Mouse (Mus musculus) forebrain, embryonic 16.5 days (tissue): ENCODE measurements at regions not wholly inside any gene's neighbourhood (a gene's known extent, or its start where the extent isn't known, plus 50 kb on each side); places are given as distances from the start of the nearest gene placed in this dataset.

Source experiments
- ATAC-seq: fragments of 200-750 bp; cut with Nextera tagmentation; 2 replicates; pipeline ENCODE4 v1.8.0; 2017; ENCODE audit warnings: mild to moderate bottlenecking, moderate library complexity
- H3K27ac ChIP-seq: fragments of 300-500 bp; sonication (generic); 2 replicates; pipeline ENCODE4 v1.5.1; 2014; ENCODE audit warnings: low read length, control low read depth
- H3K27me3 ChIP-seq: fragments of 300-500 bp; sonication (generic); replicated peaks from 2 replicates; pipeline ENCODE4 v1.6.1; 2014; ENCODE audit warnings: low read length; ENCODE audit not compliant: control insufficient read depth, insufficient read depth
- H3K36me3 ChIP-seq: fragments of 300-500 bp; sonication (generic); 2 replicates; pipeline ENCODE4 v1.6.1; 2014; ENCODE audit not compliant: control insufficient read depth, insufficient read depth
- H3K4me1 ChIP-seq: fragments of 300-500 bp; sonication (generic); replicated peaks from 2 replicates; pipeline ENCODE4 v1.6.1; 2014; ENCODE audit warnings: low read length; ENCODE audit not compliant: control insufficient read depth, insufficient read depth
- H3K4me2 ChIP-seq: fragments of 300-500 bp; sonication (generic); 2 replicates; pipeline ENCODE4 v1.6.1; 2014; ENCODE audit warnings: mild to moderate bottlenecking, low read length, control low read depth
- H3K4me3 ChIP-seq: fragments of 300-500 bp; sonication (generic); replicated peaks from 2 replicates; pipeline ENCODE4 v1.5.1; 2014; ENCODE audit warnings: mild to moderate bottlenecking, low read length, control low read depth
- H3K9ac ChIP-seq: fragments of 300-500 bp; sonication (generic); replicated peaks from 2 replicates; pipeline ENCODE4 v1.6.1; 2014; ENCODE audit warnings: low read depth, low read length, control low read depth
- H3K9me3 ChIP-seq: fragments of 300-500 bp; sonication (generic); 2 replicates; pipeline ENCODE4 v1.6.1; 2016; ENCODE audit warnings: low read length; ENCODE audit not compliant: control insufficient read depth
- WGBS: fragments of 180-500 bp; shearing (Covaris S2); extraction: QIAGEN DNeasy Blood & Tissue Kit; methylation state at CpG from one replicate; pipeline ENCODE4 v1.1.7; 2014; 5-methylcytosine and 5-hydroxymethylcytosine counted together

DNA sequence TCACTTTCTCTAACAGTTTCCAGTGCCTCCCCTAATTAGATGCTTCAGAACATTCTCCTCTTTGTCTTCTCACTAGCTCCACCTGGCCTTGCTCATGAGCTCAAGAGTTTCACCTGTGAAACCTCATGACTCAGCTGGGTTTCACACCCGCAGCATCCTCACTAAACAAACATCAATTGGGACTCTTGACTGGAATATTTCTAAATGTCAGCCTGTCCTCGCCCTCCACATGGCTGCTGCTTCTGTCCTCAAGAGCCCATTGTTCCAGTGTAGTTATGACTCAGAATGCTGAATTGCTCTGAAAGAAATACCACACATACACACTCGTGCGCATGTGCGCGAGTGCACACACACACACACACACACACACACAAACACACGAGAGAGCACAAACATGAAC is 407.2 kb downstream of the Prss52 start:
- no peak overlapping the region for H3K4me3 ChIP-seq
- no peak for ATAC-seq

DNA sequence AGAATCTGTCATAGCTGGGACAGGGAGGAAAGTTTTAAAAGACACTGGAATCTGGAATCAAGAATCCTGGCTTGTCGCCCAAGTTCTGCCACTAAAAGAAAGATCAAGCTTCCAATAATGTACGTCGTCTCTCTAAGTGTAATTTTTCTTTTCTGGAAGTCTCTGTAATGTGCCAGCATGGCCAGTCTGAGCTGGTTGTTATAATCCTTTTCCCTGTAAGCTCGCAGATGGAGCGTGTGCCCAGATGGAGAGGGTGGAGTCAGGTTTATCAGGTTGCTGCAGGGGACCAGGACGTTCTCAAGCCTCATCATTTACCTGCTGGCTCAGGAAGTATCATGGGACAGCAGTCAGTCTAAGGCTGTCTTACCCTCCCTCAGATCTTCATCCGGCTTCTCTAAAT is 408.6 kb downstream of the Prss52 start:
- WGBS: 45% methylated on average over 7 of the region's 7 CpGs
- peak; percentile 55; the same call in 1 of the 2 replicates for ATAC-seq
- H3K9me3 ChIP-seq: no peaks in the 10 kb centered on the region
- no peak overlapping the region for H3K9ac ChIP-seq
- H3K4me2 ChIP-seq: no peak overlapping the region
- no peak overlapping the region for H3K4me3 ChIP-seq
- no peaks in the 10 kb centered on the region for H3K36me3 ChIP-seq
- peaks cover 6% of the 10 kb centered on the region for H3K4me1 ChIP-seq
- H3K27me3 ChIP-seq: no peaks in the 10 kb centered on the region
- peak overlapping the region; percentile 78 for H3K27ac ChIP-seq

More for the DNA sequence above, 407.2 kb downstream of the Prss52 start:
- no peak overlapping the region for H3K27ac ChIP-seq
- peaks cover 6% of the 10 kb centered on the region for H3K4me1 ChIP-seq
- no peaks in the 10 kb centered on the region for H3K36me3 ChIP-seq
- no peak overlapping the region for H3K9ac ChIP-seq
- 91% methylated on average over 7 of the region's 7 CpGs for WGBS
- H3K27me3 ChIP-seq: no peaks in the 10 kb centered on the region
- no peaks in the 10 kb centered on the region for H3K9me3 ChIP-seq
- no peak overlapping the region for H3K4me2 ChIP-seq

DNA sequence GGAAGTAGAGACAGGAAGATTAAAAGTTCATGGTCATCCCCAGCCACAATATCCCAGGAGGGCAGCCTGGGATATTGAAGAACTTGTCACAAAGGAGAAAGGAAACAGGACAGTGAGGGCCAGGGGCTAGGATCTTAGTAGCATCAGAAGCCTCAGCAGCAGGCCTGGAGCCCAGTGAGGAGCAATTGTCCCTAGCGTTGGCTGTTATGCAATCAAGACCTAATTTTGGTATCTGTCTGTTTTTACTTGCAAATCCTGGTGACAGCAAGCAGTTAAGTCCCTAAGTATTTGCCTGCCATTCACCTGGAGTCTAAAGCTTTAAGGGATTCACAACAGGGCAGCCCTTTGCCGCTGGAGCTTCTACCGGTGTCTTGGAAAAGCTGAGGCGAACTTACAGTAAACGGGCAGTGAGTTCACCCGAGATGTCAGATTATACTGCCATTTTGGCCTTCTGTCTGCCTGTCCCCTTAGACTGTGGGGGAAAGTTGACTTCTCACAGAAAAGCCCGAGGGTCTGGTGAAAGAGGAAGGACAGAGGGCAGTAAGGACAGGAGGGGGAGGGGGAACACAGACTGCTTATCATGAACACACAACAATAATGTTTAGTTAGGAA is 413.6 kb downstream of the Prss52 start:
- no peak for ATAC-seq
- no peak overlapping the region for H3K27ac ChIP-seq
- no peak overlapping the region for H3K4me2 ChIP-seq
- H3K27me3 ChIP-seq: no peaks in the 10 kb centered on the region
- H3K4me1 ChIP-seq: peaks cover 5% of the 10 kb centered on the region
- no peak overlapping the region for H3K4me3 ChIP-seq
- H3K9ac ChIP-seq: no peak overlapping the region
- WGBS: 59% methylated on average over 7 of the region's 7 CpGs
- no peaks in the 10 kb centered on the region for H3K36me3 ChIP-seq
- H3K9me3 ChIP-seq: no peaks in the 10 kb centered on the region

DNA sequence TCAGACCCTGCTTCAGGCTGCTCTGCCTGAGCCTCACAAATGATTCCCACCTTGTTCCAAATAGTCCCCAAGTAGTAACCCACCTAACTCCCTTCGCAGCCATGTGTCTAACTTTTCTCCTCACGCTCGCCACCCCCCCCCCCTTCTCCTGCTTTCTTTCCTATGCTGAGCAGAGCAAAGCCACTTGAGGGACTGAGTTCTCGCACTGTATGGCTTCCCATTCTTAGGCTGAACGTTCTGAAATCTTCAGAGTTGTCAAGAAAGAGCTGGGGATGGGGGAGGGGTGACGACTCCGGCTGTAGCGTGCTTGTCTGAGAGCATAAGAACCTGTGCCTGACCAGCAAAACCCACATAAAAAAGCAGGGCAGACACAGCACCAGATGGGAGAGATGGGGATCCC is 420.6 kb downstream of the Prss52 start:
- peak; percentile 38; the same call in 1 of the 2 replicates for ATAC-seq
- 40% methylated on average over 8 of the region's 8 CpGs for WGBS
- Histone ChIP-seq H3K27me3 (no peaks in the 10 kb centered on the region), H3K4me1 (peaks cover 19% of the 10 kb centered on the region), H3K4me3 (no peak overlapping the region), H3K36me3 (no peaks in the 10 kb centered on the region), H3K9me3 (no peaks in the 10 kb centered on the region), H3K9ac (no peak overlapping the region), H3K27ac (peak overlapping the region; percentile 64), H3K4me2 (no peak overlapping the region)

DNA sequence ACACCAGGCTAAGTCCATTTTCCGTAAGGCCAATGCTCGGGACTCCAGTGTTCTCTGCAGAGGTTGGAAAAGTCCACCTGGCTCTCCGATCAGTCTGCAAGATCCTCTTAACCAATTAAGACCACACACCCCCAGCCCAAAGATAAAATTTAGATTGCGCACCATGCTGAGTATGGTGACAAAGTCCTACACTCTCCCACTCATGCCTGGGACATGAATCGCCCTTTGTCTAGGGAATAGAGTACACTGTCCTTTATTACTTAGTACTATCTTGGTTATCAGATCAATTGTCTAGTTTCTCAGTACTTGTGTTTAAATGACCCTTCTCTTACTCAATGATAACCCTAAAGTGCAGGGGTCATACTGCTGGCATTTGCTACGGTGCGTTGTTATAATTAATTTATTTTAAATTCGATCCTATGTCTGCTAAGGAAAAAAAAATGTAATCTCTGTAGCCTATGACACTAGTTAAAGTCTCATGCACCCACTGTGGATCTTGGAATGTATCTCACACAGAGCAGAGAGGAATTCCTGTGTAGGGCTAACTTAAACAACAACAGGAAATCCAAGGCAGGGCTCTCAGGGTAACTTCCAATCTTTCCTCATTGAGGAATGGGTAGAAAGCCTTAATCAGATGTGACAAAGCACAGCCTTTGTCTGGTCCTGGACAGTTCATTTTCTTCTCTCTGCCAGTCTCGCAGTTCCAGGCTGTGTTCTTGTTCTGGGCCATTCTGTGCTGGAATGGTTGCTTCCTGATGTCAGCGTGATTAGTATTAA is 421.4 kb downstream of the Prss52 start:
- no peaks in the 10 kb centered on the region for H3K36me3 ChIP-seq
- WGBS: 78% methylated on average over 10 of the region's 10 CpGs
- H3K9ac ChIP-seq: no peak overlapping the region
- no peak overlapping the region for H3K4me2 ChIP-seq
- no peaks in the 10 kb centered on the region for H3K9me3 ChIP-seq
- H3K4me1 ChIP-seq: peaks cover 19% of the 10 kb centered on the region
- no peak overlapping the region for H3K4me3 ChIP-seq
- ATAC-seq: no peak
- no peaks in the 10 kb centered on the region for H3K27me3 ChIP-seq
- H3K27ac ChIP-seq: peak overlapping the region; percentile 42; the same call in 1 of the 2 replicates

DNA sequence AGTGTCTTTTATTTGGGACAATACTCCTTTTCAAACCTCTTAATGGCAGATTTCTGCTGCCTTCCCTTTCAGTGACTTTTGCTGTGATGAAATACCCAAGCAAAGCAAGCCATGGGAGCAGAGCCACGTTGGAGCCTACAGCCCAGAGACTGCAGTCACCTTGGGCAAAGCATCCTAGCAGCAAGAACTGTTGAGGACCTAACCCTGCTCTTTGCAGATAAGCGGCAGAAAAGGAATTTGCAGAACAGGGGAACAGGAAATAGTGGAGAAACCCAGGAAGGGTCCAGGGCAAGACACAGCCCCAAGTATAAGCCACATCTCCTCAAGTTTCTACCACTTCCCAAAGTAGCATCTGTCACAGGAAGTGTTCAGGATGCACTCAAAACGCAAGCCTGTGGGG is 426.5 kb downstream of the Prss52 start:
- Histone ChIP-seq H3K9me3 (no peaks in the 10 kb centered on the region), H3K4me3 (no peak overlapping the region), H3K4me1 (peaks cover 34% of the 10 kb centered on the region), H3K27ac (no peak overlapping the region), H3K36me3 (no peaks in the 10 kb centered on the region), H3K4me2 (no peak overlapping the region), H3K9ac (no peak overlapping the region), H3K27me3 (no peaks in the 10 kb centered on the region)
- 63% methylated on average over 3 of the region's 3 CpGs for WGBS
- no peak for ATAC-seq

DNA sequence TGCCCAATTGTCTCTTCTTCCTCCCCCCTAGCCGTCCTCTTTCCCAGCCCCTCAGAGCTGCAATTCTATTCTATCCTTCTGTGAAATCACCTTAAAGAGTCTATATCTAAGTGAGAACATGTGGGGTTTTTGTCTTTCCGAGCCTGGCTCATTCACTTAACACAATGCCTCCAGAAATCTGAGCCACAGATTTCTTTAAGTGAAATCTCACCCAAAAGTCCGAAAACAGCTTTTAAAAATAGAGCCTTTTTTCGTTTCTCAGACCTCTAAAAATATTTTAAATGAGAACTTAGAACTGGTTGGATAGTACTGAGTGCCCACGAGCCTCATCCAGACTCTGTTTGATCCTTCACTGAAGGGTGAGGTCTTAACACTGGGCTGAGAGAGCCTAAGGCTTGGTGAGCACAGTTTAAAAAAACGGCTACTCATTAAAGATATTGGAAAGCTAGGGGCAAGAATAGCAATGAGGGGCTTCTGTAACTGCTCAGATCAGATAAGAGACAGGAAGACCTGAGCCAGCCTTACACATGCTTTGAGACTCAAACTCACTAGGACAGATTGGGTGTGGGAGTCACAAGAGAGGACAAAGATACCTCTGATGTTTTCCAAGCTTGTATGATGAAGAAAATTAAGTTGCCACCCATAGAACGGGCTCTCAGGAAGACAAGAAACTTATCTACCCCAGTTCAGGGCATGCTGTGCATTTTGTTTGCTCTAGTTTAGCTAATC is 427.3 kb downstream of the Prss52 start:
- 24% methylated on average over 7 of the region's 7 CpGs for WGBS
- Histone ChIP-seq H3K27me3 (no peaks in the 10 kb centered on the region), H3K4me3 (no peak overlapping the region), H3K27ac (no peak overlapping the region), H3K36me3 (no peaks in the 10 kb centered on the region), H3K9me3 (no peaks in the 10 kb centered on the region), H3K4me1 (peaks cover 26% of the 10 kb centered on the region), H3K4me2 (no peak overlapping the region), H3K9ac (no peak overlapping the region)
- no peak for ATAC-seq

DNA sequence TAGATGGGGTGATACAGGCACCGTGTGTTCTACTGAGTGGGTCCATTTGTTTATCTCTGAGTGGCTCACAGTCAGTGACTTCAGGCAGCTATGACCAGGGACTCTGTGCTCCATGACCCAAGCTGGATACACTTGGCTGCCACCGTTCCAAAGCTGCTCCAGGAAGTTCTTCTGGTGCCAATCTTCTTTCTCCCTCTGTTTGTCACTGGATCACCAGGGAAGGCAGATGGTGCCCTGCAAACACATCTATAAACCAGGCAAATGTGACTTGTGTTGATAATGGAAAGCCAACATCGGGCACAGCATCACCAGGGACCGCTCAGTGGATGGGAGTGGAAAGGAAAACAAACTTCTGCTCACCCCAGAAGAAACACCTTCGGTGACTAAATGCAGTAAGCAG is 428.3 kb downstream of the Prss52 start:
- Histone ChIP-seq H3K27ac (peak overlapping the region; percentile 97), H3K9ac (no peak overlapping the region), H3K4me1 (peaks cover 26% of the 10 kb centered on the region), H3K4me2 (no peak overlapping the region), H3K36me3 (no peaks in the 10 kb centered on the region), H3K9me3 (no peaks in the 10 kb centered on the region), H3K27me3 (no peaks in the 10 kb centered on the region), H3K4me3 (no peak overlapping the region)
- 86% methylated on average over 5 of the region's 5 CpGs for WGBS
- ATAC-seq: no peak

DNA sequence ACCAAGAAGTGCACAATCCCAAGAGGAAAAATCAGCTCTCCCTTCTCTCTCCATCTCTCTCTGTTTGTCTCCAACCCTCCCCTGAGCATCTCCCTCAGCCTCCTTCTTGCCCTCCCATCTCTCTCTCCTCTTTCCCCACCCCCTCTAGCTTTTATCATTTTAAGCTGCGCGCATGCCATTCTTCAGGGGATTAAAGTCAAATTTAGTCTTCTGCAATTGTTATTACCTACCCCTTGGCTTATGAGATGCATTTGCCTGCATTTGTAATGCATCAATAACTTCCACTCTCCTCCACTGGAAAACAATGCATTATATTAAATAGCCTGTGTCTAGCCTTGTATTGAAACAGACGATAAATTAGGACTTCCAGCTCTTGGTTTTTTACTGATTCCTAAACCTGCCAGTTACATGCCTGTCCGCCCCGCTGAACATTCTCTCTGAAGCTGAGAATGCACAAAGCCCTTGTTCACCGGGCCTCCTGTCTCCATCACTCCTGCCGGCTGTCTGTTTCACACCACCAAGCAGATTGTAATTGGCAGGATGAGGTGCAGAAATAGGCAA is 429.6 kb downstream of the Prss52 start:
- Histone ChIP-seq H3K4me2 (peak overlapping the region; percentile 32), H3K27me3 (no peaks in the 10 kb centered on the region), H3K4me1 (peaks cover 26% of the 10 kb centered on the region), H3K27ac (peak overlapping the region; percentile 97), H3K4me3 (no peak overlapping the region), H3K9ac (peak overlapping the region; percentile 53), H3K36me3 (no peaks in the 10 kb centered on the region), H3K9me3 (no peaks in the 10 kb centered on the region)
- WGBS: 4% methylated on average over 7 of the region's 7 CpGs
- ATAC-seq: peak; percentile 83
